Comparison of ENCODE assay signal across 9 mouse cellular contexts in genomic region chr6:146955896-146956295, GRCm38 (mm10). TPM values are rescaled to one million over a fixed set of nuclear protein-coding genes. Genes with fewer than 3 reads are reported as not detected.
DNase-seq lines count a peak whose midpoint lies in the region; ATAC-seq and TF ChIP-seq lines count a peak whose summit lies in the region.
"Had no signal": no experiment of that assay in that cellular context is flagged by ENCODE, and none has a peak within 500 bp of the region (broad histone marks: within the 10 kb centered on the region; RNA-seq: fewer than 3 reads in every experiment).

No protein-coding gene starts in this region.

- ATAC-seq in frontal cortex, adult (ENCODE audit: low TSS enrichment), result peak; percentile 48
- peak; percentile 96 for ATAC-seq in liver, embryonic 15.5 days (ENCODE audit: insufficient read depth)
- no peak; the same call in 1 of the 2 replicates for ATAC-seq in stomach, postnatal 0 days (ENCODE audit: low FRiP score, low TSS enrichment)
- no peak for ATAC-seq in activated CD4-positive, CD25-positive, alpha-beta regulatory T cell, adult 4 months

- H3K36me3 ChIP-seq in liver, embryonic 15.5 days (replicated peaks), result no peaks in the 10 kb centered on the region
- no peaks in the 10 kb centered on the region for H3K36me3 ChIP-seq in stomach, postnatal 0 days (ENCODE audit: control insufficient read depth, insufficient read depth, low read length)

- no peak for TF ChIP-seq CTCF in left cerebral cortex, adult 2 months (IDR thresholded peaks at IDR 0.05)
- TF ChIP-seq CTCF in stomach, postnatal 0 days (IDR thresholded peaks at IDR 0.05; ENCODE audit: low read depth), result no peak

- intact Hi-C loops in left cerebral cortex, adult 2 months (cut with DNase I), result loop anchor here (1.0 kb wide), 1 partner anchor 79 kb away; no protein-coding TSS in a partner anchor

- no peak for TF ChIP-seq EP300 in stomach, postnatal 0 days (optimal IDR thresholded peaks at IDR 0.05)

- peaks cover 11% of the 10 kb centered on the region for H3K4me1 ChIP-seq in liver, embryonic 15.5 days (replicated peaks)
- H3K4me1 ChIP-seq in stomach, postnatal 0 days (replicated peaks; ENCODE audit: control insufficient read depth, insufficient read depth), result no peaks in the 10 kb centered on the region

- peak overlapping the region; percentile 45; the same call in 1 of the 2 replicates for H3K27ac ChIP-seq in left cerebral cortex, adult 2 months
- H3K27ac ChIP-seq in liver, embryonic 15.5 days (replicated peaks), result 0 out of 2 replicates have a peak overlapping the region, but pooled peaks have one; percentile 34
- H3K27ac ChIP-seq in stomach, postnatal 0 days (replicated peaks), result 0 out of 2 replicates have a peak overlapping the region, but pooled peaks have one; percentile 13

- DNase-seq in left cerebral cortex, adult 2 months (ENCODE audit: extremely low spot score in 1 of 2, low spot score in 2 of 2), result peak; percentile 33 to 51
- no peak for DNase-seq in left cerebral cortex, adult 11 months (ENCODE audit: low spot score)
- peak; percentile 56 for DNase-seq in c-Kit-positive CD71-positive TER-119-negative erythroid progenitor cells, embryonic 14.5 days (ENCODE audit: low read depth)
- DNase-seq in stomach, postnatal 0 days (ENCODE audit: low spot score), result no peak
- DNase-seq in cerebellum, adult 11-12 months, result no peak

- H3K9me3 ChIP-seq in liver, embryonic 15.5 days (replicated peaks), result no peaks in the 10 kb centered on the region
- H3K9me3 ChIP-seq in stomach, postnatal 0 days (ENCODE audit: control insufficient read depth, low read length), result no peaks in the 10 kb centered on the region

- peak overlapping the region; percentile 34 for H3K4me2 ChIP-seq in liver, embryonic 15.5 days
- no peak overlapping the region for H3K4me2 ChIP-seq in stomach, postnatal 0 days (replicated peaks; ENCODE audit: low read depth)

- no peak overlapping the region for H3K4me3 ChIP-seq in left cerebral cortex, adult 2 months
- no peak overlapping the region for H3K4me3 ChIP-seq in liver, embryonic 15.5 days (replicated peaks)
- H3K4me3 ChIP-seq in stomach, postnatal 0 days (ENCODE audit: low read depth, low read length), result no peak overlapping the region

- no peaks in the 10 kb centered on the region for H3K27me3 ChIP-seq in liver, embryonic 15.5 days
- H3K27me3 ChIP-seq in stomach, postnatal 0 days (ENCODE audit: control insufficient read depth, insufficient read depth, low read length), result no peaks in the 10 kb centered on the region

- H3K9ac ChIP-seq in liver, embryonic 15.5 days, result no peak overlapping the region
- no peak overlapping the region for H3K9ac ChIP-seq in stomach, postnatal 0 days (ENCODE audit: low read length)

- 14% methylated on average over 12 of the region's 12 CpGs for WGBS in liver, embryonic 15.5 days (ENCODE audit: insufficient replicate concordance)
- WGBS in stomach, postnatal 0 days, result 64% methylated on average over 12 of the region's 12 CpGs

RNA-seq across cellular contexts. Expression of gene 1700034J05Rik, which starts 1.7 kb away (rescaled TPM):
- total RNA-seq in left cerebral cortex, adult 2 months (2021), result not detected
- polyA plus RNA-seq in liver, embryonic 15.5 days (2015; fragmentation: Nextera tagmentation; extraction: Ambion mirVana), result 0.05 and 0.06 TPM in 2 replicates
- 0.11 TPM in 1 of 2 replicates, not detected in the other for polyA plus RNA-seq in stomach, postnatal 0 days (2015; fragmentation: Nextera tagmentation; extraction: Ambion mirVana)
- not detected for polyA plus RNA-seq in activated CD4-positive, CD25-positive, alpha-beta regulatory T cell, adult 4 months (2017; shearing (Covaris generic))
- polyA plus RNA-seq: limb, embryonic 11.5 days had no signal

Comparison
In these comparisons a context has a peak if more than half of its experiments do, and no peak if none do; other contexts are left out.
1. DNase-seq: peak in left cerebral cortex, adult 2 months (2 of 2) and c-Kit-positive CD71-positive TER-119-negative erythroid progenitor cells, embryonic 14.5 days (single experiment); none in left cerebral cortex, adult 11 months (single experiment), stomach, postnatal 0 days (single experiment) and cerebellum, adult 11-12 months (single experiment).
2. ATAC-seq: peak in frontal cortex, adult (single experiment) and liver, embryonic 15.5 days (single experiment); none in stomach, postnatal 0 days (single experiment) and activated CD4-positive, CD25-positive, alpha-beta regulatory T cell, adult 4 months (single experiment).
3. Peak in every context shown above with its lines, with median percentiles within 50 percentile points of each other: H3K27ac ChIP-seq.